Mouse (Mus musculus): ENCODE measurements around the gene Poc1b. TPM values are rescaled to one million over a fixed set of nuclear protein-coding genes. Genes with fewer than 3 reads are reported as not detected.

Poc1b gene
- polyA plus RNA-seq (2015; fragmentation: Nextera tagmentation; extraction: Ambion mirVana): 20.6 and 23.9 TPM in 2 replicates

DNA sequence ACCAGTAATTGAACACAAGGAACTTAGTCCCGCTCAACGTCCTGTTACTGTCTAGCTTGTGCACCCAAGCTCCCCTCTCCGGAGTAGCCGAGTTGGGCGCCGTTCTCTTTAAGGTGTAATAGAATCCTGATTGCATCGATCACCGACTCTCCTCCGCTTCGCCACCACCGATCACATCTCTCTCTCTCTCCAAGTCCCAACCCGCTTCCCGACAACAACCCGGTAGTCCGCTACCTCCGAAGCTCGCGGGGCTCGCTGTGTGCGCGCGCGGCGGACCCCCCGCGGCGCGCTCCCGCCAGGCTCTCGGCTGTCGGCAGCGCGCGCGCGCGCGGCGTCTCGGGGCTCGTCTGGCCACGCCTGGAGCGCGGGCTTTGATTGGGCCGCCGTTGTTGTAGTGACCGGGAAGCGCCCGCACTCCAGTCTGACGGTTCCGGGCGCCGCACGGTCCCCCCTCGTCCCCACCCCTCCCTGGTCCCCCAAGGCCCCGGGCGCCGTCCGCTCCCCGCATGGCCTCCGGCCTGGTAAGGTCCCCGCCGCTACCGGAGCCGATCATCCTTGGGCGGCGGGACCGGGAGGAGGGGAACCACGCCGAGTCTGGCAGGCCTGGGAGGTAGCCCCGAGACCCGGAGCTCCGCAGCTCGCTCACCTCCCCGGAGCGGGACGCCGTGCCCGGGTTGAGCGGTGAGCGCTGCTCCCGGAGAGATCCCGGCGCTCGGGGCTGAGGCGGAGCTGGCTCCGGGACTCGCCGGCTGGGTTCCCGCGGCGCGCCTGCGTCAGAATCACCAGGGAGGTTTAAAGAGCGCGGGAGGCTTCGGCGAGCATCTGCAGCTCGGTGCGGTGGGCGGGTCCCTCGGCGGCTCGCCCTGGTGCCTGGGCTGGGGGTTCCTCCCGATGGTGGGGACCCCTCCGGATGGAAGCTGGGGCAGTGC is at the start of gene Poc1b:
Poc1b (plus strand) TSS at position 334 of the 929 bp plus-strand sequence.
- H3K27ac ChIP-seq (ENCODE audit: low read length): peak within 1 kb of the TSS; percentile 91
- H3K9me3 ChIP-seq (ENCODE audit: low read length): peaks cover 10% of the 10 kb centered on the region; the same call in 1 of the 2 replicates
- peak within 1 kb of the TSS; percentile 89 for H3K4me3 ChIP-seq (ENCODE audit: low read length)
- WGBS: under 1% methylated on average over 105 of the region's 106 CpGs
- no peaks in the 10 kb centered on the region for H3K27me3 ChIP-seq (ENCODE audit: insufficient read depth, low read length)
- peaks cover 15% of the 10 kb centered on the region for H3K4me1 ChIP-seq (ENCODE audit: insufficient read depth, low read length)
- peak within 1 kb of the TSS; percentile 92 for H3K9ac ChIP-seq (replicated peaks; ENCODE audit: low read length)
- H3K4me2 ChIP-seq (replicated peaks; ENCODE audit: low read depth, low read length): peak within 1 kb of the TSS; percentile 98
- ATAC-seq (ENCODE audit: low FRiP score, low TSS enrichment): peak; percentile 94
- peaks cover 20% of the 10 kb centered on the region for H3K36me3 ChIP-seq (ENCODE audit: insufficient read depth, low read length)

DNA sequence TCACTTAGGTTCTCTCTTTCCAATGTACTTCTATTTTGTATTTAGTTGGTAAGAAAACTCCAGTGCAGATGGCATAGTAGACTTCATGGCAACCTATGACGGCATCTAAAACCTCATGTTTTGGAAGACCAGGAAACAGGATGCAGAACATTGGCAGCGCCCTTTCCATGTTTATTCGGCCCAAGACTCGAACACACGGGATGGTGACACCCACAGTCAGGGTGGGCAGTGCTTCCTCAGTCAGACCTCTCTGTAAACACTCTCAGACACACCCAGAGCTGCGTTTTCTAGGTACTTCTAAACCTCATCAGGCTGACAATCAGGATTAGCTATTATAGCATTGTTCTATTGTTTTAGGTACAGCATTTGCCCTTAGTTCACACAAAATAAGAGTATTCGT is 46.2 kb upstream of the Poc1b start:
- Histone ChIP-seq H3K4me2 (replicated peaks; ENCODE audit: low read depth, low read length) (no peak overlapping the region), H3K4me3 (ENCODE audit: low read length) (no peak overlapping the region), H3K27me3 (ENCODE audit: insufficient read depth, low read length) (no peaks in the 10 kb centered on the region), H3K4me1 (ENCODE audit: insufficient read depth, low read length) (no peaks in the 10 kb centered on the region), H3K9ac (replicated peaks; ENCODE audit: low read length) (no peak overlapping the region), H3K27ac (ENCODE audit: low read length) (no peak overlapping the region), H3K36me3 (ENCODE audit: insufficient read depth, low read length) (no peaks in the 10 kb centered on the region), H3K9me3 (ENCODE audit: low read length) (no peaks in the 10 kb centered on the region)
- ATAC-seq (ENCODE audit: low FRiP score, low TSS enrichment): no peak
- WGBS: 92% methylated on average over 7 of the region's 7 CpGs

DNA sequence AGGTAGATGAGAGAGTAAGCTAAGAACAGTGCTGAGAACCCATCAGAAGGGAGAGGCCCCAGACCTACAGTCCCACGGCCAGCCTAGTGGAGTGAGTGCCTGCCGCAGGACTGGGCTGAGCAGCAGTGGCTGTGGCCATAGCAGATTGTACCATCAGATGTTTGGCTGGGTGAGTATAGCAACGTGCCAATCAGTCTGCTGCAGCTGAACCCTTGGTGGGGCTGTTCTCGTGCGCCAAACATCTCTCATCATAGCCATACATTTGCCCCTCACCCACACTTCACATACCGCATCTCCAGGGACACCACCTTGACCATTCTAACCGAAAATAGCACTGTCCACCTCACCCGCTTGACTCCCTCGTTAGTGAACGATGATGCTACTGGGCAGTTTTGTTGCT is 45.4 kb upstream of the Poc1b start:
- WGBS: 90% methylated on average over 10 of the region's 10 CpGs
- Histone ChIP-seq H3K27ac (ENCODE audit: low read length) (no peak overlapping the region), H3K27me3 (ENCODE audit: insufficient read depth, low read length) (no peaks in the 10 kb centered on the region), H3K4me1 (ENCODE audit: insufficient read depth, low read length) (no peaks in the 10 kb centered on the region), H3K9ac (replicated peaks; ENCODE audit: low read length) (no peak overlapping the region), H3K36me3 (ENCODE audit: insufficient read depth, low read length) (no peaks in the 10 kb centered on the region), H3K4me3 (ENCODE audit: low read length) (no peak overlapping the region), H3K4me2 (replicated peaks; ENCODE audit: low read depth, low read length) (no peak overlapping the region), H3K9me3 (ENCODE audit: low read length) (no peaks in the 10 kb centered on the region)
- ATAC-seq (ENCODE audit: low FRiP score, low TSS enrichment): no peak

DNA sequence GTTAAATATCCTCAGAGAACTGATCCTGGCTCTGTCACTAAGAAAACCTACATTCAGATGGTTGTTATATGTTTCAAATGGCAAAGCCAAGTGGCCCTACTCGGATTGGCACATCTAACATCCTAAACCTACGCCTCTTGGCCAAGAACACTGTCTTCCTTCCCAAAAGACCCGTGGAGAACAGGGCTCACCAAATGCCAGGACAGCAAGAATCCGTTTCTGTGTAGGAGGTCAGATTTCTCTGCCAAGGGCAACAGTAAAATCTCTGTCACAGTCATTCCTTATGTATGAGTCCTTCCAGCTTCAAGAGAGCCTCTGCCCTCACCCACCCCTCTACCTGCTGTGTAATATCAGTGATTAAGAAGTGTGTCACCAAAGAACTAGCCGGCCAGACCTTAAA is 44.3 kb upstream of the Poc1b start:
- no peaks in the 10 kb centered on the region for H3K9me3 ChIP-seq (ENCODE audit: low read length)
- no peaks in the 10 kb centered on the region for H3K4me1 ChIP-seq (ENCODE audit: insufficient read depth, low read length)
- no peak overlapping the region for H3K9ac ChIP-seq (replicated peaks; ENCODE audit: low read length)
- H3K4me3 ChIP-seq (ENCODE audit: low read length): no peak overlapping the region
- no peak overlapping the region for H3K4me2 ChIP-seq (replicated peaks; ENCODE audit: low read depth, low read length)
- H3K27ac ChIP-seq (ENCODE audit: low read length): no peak overlapping the region
- WGBS: 66% methylated on average over 5 of the region's 5 CpGs
- no peaks in the 10 kb centered on the region for H3K27me3 ChIP-seq (ENCODE audit: insufficient read depth, low read length)
- H3K36me3 ChIP-seq (ENCODE audit: insufficient read depth, low read length): no peaks in the 10 kb centered on the region
- ATAC-seq (ENCODE audit: low FRiP score, low TSS enrichment): no peak

DNA sequence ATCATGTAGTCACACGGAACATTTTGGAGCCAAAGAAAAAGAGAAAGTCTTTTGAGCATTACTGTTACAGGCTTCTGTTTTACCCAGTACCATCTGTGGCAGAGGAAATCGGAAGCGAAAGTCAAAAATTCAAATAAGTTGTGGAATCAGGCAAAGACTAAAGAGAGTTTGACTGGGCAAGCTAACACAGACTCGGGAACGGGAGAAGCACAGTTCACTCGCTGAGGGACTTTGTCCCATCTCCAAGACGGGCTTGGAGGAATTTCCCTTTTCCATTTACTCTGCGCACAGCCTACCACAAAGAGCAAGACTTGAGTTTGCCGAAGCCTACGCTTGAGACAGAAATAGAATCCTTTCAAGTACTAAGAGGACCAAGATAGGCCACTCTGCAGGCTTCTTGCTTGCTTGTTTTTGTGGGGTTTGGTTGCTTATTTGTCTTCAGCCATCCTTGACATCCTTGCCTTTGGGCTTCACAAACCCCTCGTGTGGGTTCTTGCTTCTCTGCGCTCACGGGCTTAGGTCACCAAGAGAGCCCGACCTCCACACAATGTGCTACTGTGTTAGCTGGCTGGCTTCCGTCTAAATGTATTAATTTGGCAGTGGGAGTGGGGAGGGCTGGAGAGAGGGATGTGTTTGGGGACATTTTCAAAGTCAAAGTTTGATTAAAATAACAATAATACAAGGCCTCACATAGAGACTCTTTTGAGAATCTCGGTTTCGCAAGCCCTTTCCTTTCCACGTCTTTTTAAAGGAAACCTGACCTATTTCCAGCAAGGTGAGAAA is 30.5 kb upstream of the Poc1b start:
- Histone ChIP-seq H3K9me3 (ENCODE audit: low read length) (no peaks in the 10 kb centered on the region), H3K4me1 (ENCODE audit: insufficient read depth, low read length) (no peaks in the 10 kb centered on the region), H3K9ac (replicated peaks; ENCODE audit: low read length) (no peak overlapping the region), H3K36me3 (ENCODE audit: insufficient read depth, low read length) (no peaks in the 10 kb centered on the region), H3K4me2 (replicated peaks; ENCODE audit: low read depth, low read length) (no peak overlapping the region), H3K4me3 (ENCODE audit: low read length) (no peak overlapping the region), H3K27me3 (ENCODE audit: insufficient read depth, low read length) (no peaks in the 10 kb centered on the region), H3K27ac (ENCODE audit: low read length) (no peak overlapping the region)
- WGBS: 83% methylated on average over 18 of the region's 18 CpGs
- ATAC-seq (ENCODE audit: low FRiP score, low TSS enrichment): no peak

DNA sequence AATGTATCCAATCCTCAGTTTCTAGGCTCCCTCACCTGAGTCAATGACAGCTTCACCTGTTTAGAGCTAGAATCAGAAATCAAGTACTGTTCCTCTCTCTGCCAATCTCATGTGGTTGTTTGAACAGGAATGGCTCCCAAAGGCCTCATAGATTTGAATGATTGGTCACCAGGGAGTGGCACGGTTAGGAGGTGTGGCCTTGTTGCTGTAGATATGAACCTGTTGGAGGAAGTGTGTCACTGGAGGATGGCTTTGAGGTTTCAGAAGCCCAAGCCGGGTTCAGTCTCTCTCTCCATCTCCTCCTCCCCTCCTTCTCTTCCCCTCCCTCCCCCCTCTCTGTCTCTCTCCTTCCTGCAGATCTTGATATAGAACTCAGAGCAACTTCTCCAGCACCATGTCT is 28.2 kb upstream of the Poc1b start:
- no peaks in the 10 kb centered on the region for H3K36me3 ChIP-seq (ENCODE audit: insufficient read depth, low read length)
- H3K4me2 ChIP-seq (replicated peaks; ENCODE audit: low read depth, low read length): no peak overlapping the region
- H3K9me3 ChIP-seq (ENCODE audit: low read length): no peaks in the 10 kb centered on the region
- WGBS: 80% methylated on average over 2 of the region's 2 CpGs
- H3K27ac ChIP-seq (ENCODE audit: low read length): no peak overlapping the region
- no peak overlapping the region for H3K4me3 ChIP-seq (ENCODE audit: low read length)
- no peak for ATAC-seq (ENCODE audit: low FRiP score, low TSS enrichment)
- no peaks in the 10 kb centered on the region for H3K27me3 ChIP-seq (ENCODE audit: insufficient read depth, low read length)
- H3K9ac ChIP-seq (replicated peaks; ENCODE audit: low read length): no peak overlapping the region
- no peaks in the 10 kb centered on the region for H3K4me1 ChIP-seq (ENCODE audit: insufficient read depth, low read length)

DNA sequence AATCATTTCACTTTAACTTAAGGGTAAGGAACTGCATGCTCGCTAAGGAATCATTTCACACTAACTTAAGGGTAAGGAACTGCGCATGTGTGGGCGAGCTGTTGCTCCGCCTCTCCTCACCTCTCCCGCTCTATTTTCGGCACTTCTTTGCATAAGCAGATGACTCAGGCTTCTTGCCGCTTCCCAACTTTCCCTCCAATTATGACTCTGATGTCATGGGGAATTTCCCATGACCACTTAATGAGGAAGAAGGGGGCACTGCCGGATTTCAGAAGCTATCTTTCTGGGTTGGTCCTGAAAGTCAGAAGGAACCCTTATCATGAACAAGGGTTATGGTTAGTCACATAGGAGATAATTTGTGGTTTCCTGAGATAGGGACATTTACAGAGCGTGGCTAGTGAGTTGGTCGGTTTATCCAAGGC is 25.3 kb upstream of the Poc1b start:
- no peak overlapping the region for H3K4me2 ChIP-seq (replicated peaks; ENCODE audit: low read depth, low read length)
- no peaks in the 10 kb centered on the region for H3K36me3 ChIP-seq (ENCODE audit: insufficient read depth, low read length)
- no peak overlapping the region for H3K27ac ChIP-seq (ENCODE audit: low read length)
- H3K27me3 ChIP-seq (ENCODE audit: insufficient read depth, low read length): no peaks in the 10 kb centered on the region
- no peak overlapping the region for H3K4me3 ChIP-seq (ENCODE audit: low read length)
- no peak for ATAC-seq (ENCODE audit: low FRiP score, low TSS enrichment)
- WGBS: 87% methylated on average over 10 of the region's 10 CpGs
- no peak overlapping the region for H3K9ac ChIP-seq (replicated peaks; ENCODE audit: low read length)
- no peaks in the 10 kb centered on the region for H3K9me3 ChIP-seq (ENCODE audit: low read length)
- H3K4me1 ChIP-seq (ENCODE audit: insufficient read depth, low read length): no peaks in the 10 kb centered on the region

DNA sequence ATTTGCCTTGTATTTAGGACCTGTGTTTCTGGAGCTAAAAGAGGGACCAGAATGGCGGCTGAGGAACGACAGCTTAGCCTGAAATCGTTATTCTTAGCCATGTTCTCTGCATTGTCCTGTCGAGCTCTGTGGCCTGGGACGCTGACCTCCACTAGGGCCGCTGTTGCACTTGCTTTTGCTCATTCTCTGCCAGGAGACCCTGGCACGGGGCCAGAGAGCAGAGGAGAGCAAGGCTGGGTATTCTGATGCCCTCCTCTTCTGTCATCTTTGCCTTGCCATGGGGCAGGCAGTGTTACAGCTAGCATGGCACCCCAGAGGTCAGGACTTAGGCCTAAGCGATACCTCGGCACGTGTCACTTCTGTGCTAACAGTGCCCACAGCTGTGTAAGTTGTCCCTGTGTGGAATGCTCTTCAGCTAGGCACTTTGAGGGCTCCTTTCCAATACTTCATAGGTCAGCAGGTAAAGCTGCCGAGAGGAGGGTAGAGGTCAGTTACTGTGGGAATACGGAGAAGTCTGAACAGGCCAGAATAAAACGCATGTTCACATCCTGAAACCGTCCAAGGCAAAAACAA is 23.3 kb upstream of the Poc1b start:
- Histone ChIP-seq H3K36me3 (ENCODE audit: insufficient read depth, low read length) (no peaks in the 10 kb centered on the region), H3K27me3 (ENCODE audit: insufficient read depth, low read length) (no peaks in the 10 kb centered on the region), H3K27ac (ENCODE audit: low read length) (no peak overlapping the region), H3K4me3 (ENCODE audit: low read length) (no peak overlapping the region), H3K4me2 (replicated peaks; ENCODE audit: low read depth, low read length) (no peak overlapping the region), H3K9me3 (ENCODE audit: low read length) (no peaks in the 10 kb centered on the region), H3K4me1 (ENCODE audit: insufficient read depth, low read length) (no peaks in the 10 kb centered on the region), H3K9ac (replicated peaks; ENCODE audit: low read length) (no peak overlapping the region)
- 81% methylated on average over 14 of the region's 14 CpGs for WGBS
- no peak for ATAC-seq (ENCODE audit: low FRiP score, low TSS enrichment)

DNA sequence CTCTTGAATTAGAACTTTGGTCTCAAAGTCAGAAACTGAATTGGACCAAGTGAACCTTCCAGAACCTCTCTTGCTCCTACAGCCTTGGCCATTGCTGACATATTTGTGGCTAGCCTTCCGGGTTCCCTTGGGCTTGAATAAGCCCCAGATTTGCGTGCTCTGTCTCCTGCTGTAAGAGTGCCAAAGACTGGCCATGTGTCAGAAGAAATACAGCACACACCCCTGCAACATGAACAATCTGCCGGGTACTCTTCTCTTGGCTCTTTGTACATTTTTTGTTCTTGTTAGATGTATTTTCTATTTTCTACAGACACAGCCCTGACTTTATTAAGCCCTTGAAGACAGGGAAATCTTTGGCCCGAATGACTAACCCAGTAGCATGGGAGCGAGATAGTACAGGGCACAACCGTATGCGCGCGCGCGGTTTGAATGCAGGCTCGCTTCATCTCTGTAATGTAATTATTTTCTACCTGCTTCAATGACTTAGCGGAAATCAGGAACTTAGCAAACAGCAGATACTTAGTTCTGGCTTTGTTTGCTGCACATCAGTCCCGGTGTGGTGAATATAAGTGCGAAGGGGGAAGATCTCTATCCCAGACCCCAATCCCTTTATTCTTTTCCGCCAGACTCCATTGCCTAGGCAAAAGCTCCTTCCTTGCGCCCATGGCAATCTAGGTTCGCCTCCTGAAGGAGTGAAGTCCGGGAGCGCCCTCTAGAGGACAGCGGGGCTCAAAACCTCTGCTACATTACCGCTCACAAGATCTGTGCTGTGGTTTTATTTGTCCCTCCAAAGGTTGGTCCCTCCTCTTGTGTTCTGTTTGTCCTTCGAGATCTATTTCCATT is 22.2 kb upstream of the Poc1b start:
- ATAC-seq (ENCODE audit: low FRiP score, low TSS enrichment): peak; percentile 82; the same call in 1 of the 2 replicates
- no peaks in the 10 kb centered on the region for H3K4me1 ChIP-seq (ENCODE audit: insufficient read depth, low read length)
- H3K9me3 ChIP-seq (ENCODE audit: low read length): no peaks in the 10 kb centered on the region
- no peaks in the 10 kb centered on the region for H3K36me3 ChIP-seq (ENCODE audit: insufficient read depth, low read length)
- peak overlapping the region; percentile 19; the same call in 1 of the 2 replicates for H3K4me2 ChIP-seq (replicated peaks; ENCODE audit: low read depth, low read length)
- no peaks in the 10 kb centered on the region for H3K27me3 ChIP-seq (ENCODE audit: insufficient read depth, low read length)
- no peak overlapping the region for H3K27ac ChIP-seq (ENCODE audit: low read length)
- 47% methylated on average over 23 of the region's 23 CpGs for WGBS
- no peak overlapping the region for H3K9ac ChIP-seq (replicated peaks; ENCODE audit: low read length)
- H3K4me3 ChIP-seq (ENCODE audit: low read length): no peak overlapping the region

Data from kidney, embryonic 16.5 days (tissue).